Mouse (Mus musculus) adrenal gland, adult 18-20 months (tissue): ENCODE measurements around the gene Fgfr2. TPM values are rescaled to one million over a fixed set of nuclear protein-coding genes. Genes with fewer than 3 reads are reported as not detected.

Experiments
- DNase-seq, 2 experiments: peaks; one replicate each; pipeline ENCODE4 v3.0.0; 2021 to 2022; ENCODE audit warnings: low spot score in 2 of 2
- total RNA-seq, 2 experiments: library from RNA; stranded (reverse); gene quantifications; 1 replicate in 1 of 2; 2 replicates in 1 of 2; pipeline ENCODE4 v1.2.3; 2021

Gene Fgfr2
- total RNA-seq, 2 experiments from 2014 or later: 294 to 308 TPM

GRCm38 (mm10) chr7:132360336-132360735 lies 762.8 kb downstream of the Fgfr2 start:
- DNase-seq: no peak

GRCm38 (mm10) chr7:132358709-132359108 lies 764.4 kb downstream of the Fgfr2 start:
- no peak for DNase-seq

- no peak for DNase-seq
Measured at GRCm38 (mm10) chr7:132358250-132358649, 764.9 kb downstream of the Fgfr2 start.

- DNase-seq: no peak
Measured at GRCm38 (mm10) chr7:132357841-132358237, 765.3 kb downstream of the Fgfr2 start.

- no peak for DNase-seq
Measured at GRCm38 (mm10) chr7:132356881-132357840, 766.0 kb downstream of the Fgfr2 start.

- no peak for DNase-seq
Measured at GRCm38 (mm10) chr7:132356185-132356584, 767.0 kb downstream of the Fgfr2 start.

- DNase-seq: no peak
Measured at GRCm38 (mm10) chr7:132355767-132356166, 767.4 kb downstream of the Fgfr2 start.

- DNase-seq: no peak
Measured at GRCm38 (mm10) chr7:132349075-132349572, 774.0 kb downstream of the Fgfr2 start.

GRCm38 (mm10) chr7:132347273-132348045 lies 775.7 kb downstream of the Fgfr2 start:
- no peak for DNase-seq

GRCm38 (mm10) chr7:132345526-132346070 lies 777.6 kb downstream of the Fgfr2 start:
- peak in 1 of 2 experiments; percentile 21 for DNase-seq

- no peak for DNase-seq
Measured at GRCm38 (mm10) chr7:132344606-132345005, 778.5 kb downstream of the Fgfr2 start.

GRCm38 (mm10) chr7:132343900-132344299 lies 779.2 kb downstream of the Fgfr2 start:
- DNase-seq: no peak

GRCm38 (mm10) chr7:132343146-132343545 lies 780.0 kb downstream of the Fgfr2 start:
- DNase-seq: no peak

- DNase-seq: no peak
Measured at GRCm38 (mm10) chr7:132339041-132339839, 783.9 kb downstream of the Fgfr2 start.

GRCm38 (mm10) chr7:132338350-132338749 lies 784.8 kb downstream of the Fgfr2 start:
- DNase-seq: no peak

GRCm38 (mm10) chr7:132337268-132337917 lies 785.8 kb downstream of the Fgfr2 start:
- DNase-seq: no peak

GRCm38 (mm10) chr7:132336781-132337180 lies 786.4 kb downstream of the Fgfr2 start:
- DNase-seq: no peak

- no peak for DNase-seq
Measured at GRCm38 (mm10) chr7:132335367-132335766, 787.8 kb downstream of the Fgfr2 start.

- DNase-seq: no peak
Measured at GRCm38 (mm10) chr7:132333078-132333477, 790.1 kb downstream of the Fgfr2 start.

GRCm38 (mm10) chr7:132332176-132332575 lies 791.0 kb downstream of the Fgfr2 start:
- no peak for DNase-seq
